Mouse (Mus musculus): Measurements from ENCODE around the gene Trib2. TPM values are rescaled to one million over a fixed set of nuclear protein-coding genes. Genes with fewer than 3 reads are reported as not detected.

Trib2 gene
- polyA plus RNA-seq (2016; fragmentation: Nextera tagmentation; extraction: Ambion mirVana) = 60.2 and 66.4 TPM in 2 replicates

GRCm38 (mm10) chr12:15816740-15817178 lies at the start of gene Trib2:
TSS of gene Trib2 (minus strand) at chr12:15816922.
- no peaks in the 10 kb centered on the region for H3K36me3 ChIP-seq
- no peaks in the 10 kb centered on the region for H3K9me3 ChIP-seq
- peak within 1 kb of the TSS; percentile 67 for H3K4me2 ChIP-seq (replicated peaks)
- H3K4me1 ChIP-seq = peaks cover 13% of the 10 kb centered on the region; the same call in 1 of the 2 replicates
- peak within 1 kb of the TSS; percentile 87 for H3K4me3 ChIP-seq
- H3K9ac ChIP-seq = peak within 1 kb of the TSS; percentile 94
- peak within 1 kb of the TSS; percentile 95 for H3K27ac ChIP-seq
- peak; percentile 89 for ATAC-seq (ENCODE audit: insufficient number of reproducible peaks, insufficient read depth, low FRiP score, low TSS enrichment)
- 1% methylated on average over 46 of the region's 50 CpGs for WGBS
- no peaks in the 10 kb centered on the region for H3K27me3 ChIP-seq

- Histone ChIP-seq H3K9ac (no peak overlapping the region), H3K4me3 (no peak overlapping the region), H3K27ac (no peak overlapping the region), H3K4me2 (replicated peaks) (no peak overlapping the region), H3K27me3 (no peaks in the 10 kb centered on the region), H3K36me3 (no peaks in the 10 kb centered on the region), H3K4me1 (no peaks in the 10 kb centered on the region), H3K9me3 (no peaks in the 10 kb centered on the region)
- 90% methylated on average over 4 of the region's 4 CpGs for WGBS
- ATAC-seq (ENCODE audit: insufficient number of reproducible peaks, insufficient read depth, low FRiP score, low TSS enrichment) = no peak
Observed at GRCm38 (mm10) chr12:15858005-15858404, 41.3 kb upstream of the Trib2 start.

GRCm38 (mm10) chr12:15855891-15856290 lies 39.2 kb upstream of the Trib2 start:
- no peaks in the 10 kb centered on the region for H3K36me3 ChIP-seq
- H3K9ac ChIP-seq = no peak overlapping the region
- no peak for ATAC-seq (ENCODE audit: insufficient number of reproducible peaks, insufficient read depth, low FRiP score, low TSS enrichment)
- H3K4me1 ChIP-seq = 0 out of 2 replicates have a peak, but pooled peaks cover 5% of the 10 kb centered on the region
- no peak overlapping the region for H3K4me2 ChIP-seq (replicated peaks)
- H3K4me3 ChIP-seq = no peak overlapping the region
- no peak overlapping the region for H3K27ac ChIP-seq
- 59% methylated on average over 5 of the region's 5 CpGs for WGBS
- H3K9me3 ChIP-seq = no peaks in the 10 kb centered on the region
- H3K27me3 ChIP-seq = no peaks in the 10 kb centered on the region

- Histone ChIP-seq H3K4me1 (0 out of 2 replicates have a peak, but pooled peaks cover 5% of the 10 kb centered on the region), H3K9ac (no peak overlapping the region), H3K27ac (no peak overlapping the region), H3K4me2 (replicated peaks) (no peak overlapping the region), H3K27me3 (no peaks in the 10 kb centered on the region), H3K4me3 (no peak overlapping the region), H3K9me3 (no peaks in the 10 kb centered on the region), H3K36me3 (no peaks in the 10 kb centered on the region)
- WGBS = 41% methylated on average over 4 of the region's 4 CpGs
- ATAC-seq (ENCODE audit: insufficient number of reproducible peaks, insufficient read depth, low FRiP score, low TSS enrichment) = no peak
Observed at GRCm38 (mm10) chr12:15852781-15853180, 36.1 kb upstream of the Trib2 start.

- no peaks in the 10 kb centered on the region for H3K9me3 ChIP-seq
- H3K27ac ChIP-seq = no peak overlapping the region
- H3K4me1 ChIP-seq = 0 out of 2 replicates have a peak, but pooled peaks cover 5% of the 10 kb centered on the region
- H3K9ac ChIP-seq = no peak overlapping the region
- no peak overlapping the region for H3K4me2 ChIP-seq (replicated peaks)
- no peaks in the 10 kb centered on the region for H3K27me3 ChIP-seq
- 80% methylated on average over 4 of the region's 4 CpGs for WGBS
- no peak for ATAC-seq (ENCODE audit: insufficient number of reproducible peaks, insufficient read depth, low FRiP score, low TSS enrichment)
- H3K4me3 ChIP-seq = no peak overlapping the region
- no peaks in the 10 kb centered on the region for H3K36me3 ChIP-seq
Observed at GRCm38 (mm10) chr12:15852031-15852430, 35.3 kb upstream of the Trib2 start.

GRCm38 (mm10) chr12:15850441-15850895 lies 33.7 kb upstream of the Trib2 start:
- Histone ChIP-seq H3K4me3 (no peak overlapping the region), H3K36me3 (no peaks in the 10 kb centered on the region), H3K9ac (no peak overlapping the region), H3K27ac (no peak overlapping the region), H3K4me2 (replicated peaks) (no peak overlapping the region), H3K27me3 (no peaks in the 10 kb centered on the region), H3K4me1 (0 out of 2 replicates have a peak, but pooled peaks cover 5% of the 10 kb centered on the region), H3K9me3 (no peaks in the 10 kb centered on the region)
- ATAC-seq (ENCODE audit: insufficient number of reproducible peaks, insufficient read depth, low FRiP score, low TSS enrichment) = no peak
- 65% methylated on average over 8 of the region's 8 CpGs for WGBS

GRCm38 (mm10) chr12:15849861-15850294 lies 33.2 kb upstream of the Trib2 start:
- H3K4me2 ChIP-seq (replicated peaks) = no peak overlapping the region
- no peaks in the 10 kb centered on the region for H3K9me3 ChIP-seq
- H3K27me3 ChIP-seq = no peaks in the 10 kb centered on the region
- 0 out of 2 replicates have a peak, but pooled peaks cover 5% of the 10 kb centered on the region for H3K4me1 ChIP-seq
- no peak overlapping the region for H3K9ac ChIP-seq
- WGBS = 72% methylated on average over 3 of the region's 3 CpGs
- H3K27ac ChIP-seq = no peak overlapping the region
- no peak for ATAC-seq (ENCODE audit: insufficient number of reproducible peaks, insufficient read depth, low FRiP score, low TSS enrichment)
- no peaks in the 10 kb centered on the region for H3K36me3 ChIP-seq
- H3K4me3 ChIP-seq = no peak overlapping the region

- no peak for ATAC-seq (ENCODE audit: insufficient number of reproducible peaks, insufficient read depth, low FRiP score, low TSS enrichment)
- H3K36me3 ChIP-seq = no peaks in the 10 kb centered on the region
- WGBS = 93% methylated on average over 3 of the region's 4 CpGs
- H3K4me2 ChIP-seq (replicated peaks) = no peak overlapping the region
- H3K4me3 ChIP-seq = no peak overlapping the region
- H3K27me3 ChIP-seq = no peaks in the 10 kb centered on the region
- H3K27ac ChIP-seq = no peak overlapping the region
- no peaks in the 10 kb centered on the region for H3K9me3 ChIP-seq
- H3K9ac ChIP-seq = no peak overlapping the region
- 0 out of 2 replicates have a peak, but pooled peaks cover 5% of the 10 kb centered on the region for H3K4me1 ChIP-seq
Observed at GRCm38 (mm10) chr12:15848391-15848790, 31.7 kb upstream of the Trib2 start.

GRCm38 (mm10) chr12:15844701-15845100 lies 28.0 kb upstream of the Trib2 start:
- H3K9me3 ChIP-seq = no peaks in the 10 kb centered on the region
- no peaks in the 10 kb centered on the region for H3K36me3 ChIP-seq
- no peak overlapping the region for H3K4me2 ChIP-seq (replicated peaks)
- H3K4me1 ChIP-seq = no peaks in the 10 kb centered on the region
- no peak for ATAC-seq (ENCODE audit: insufficient number of reproducible peaks, insufficient read depth, low FRiP score, low TSS enrichment)
- H3K9ac ChIP-seq = no peak overlapping the region
- 81% methylated on average over 3 of the region's 3 CpGs for WGBS
- no peak overlapping the region for H3K4me3 ChIP-seq
- H3K27ac ChIP-seq = no peak overlapping the region
- H3K27me3 ChIP-seq = no peaks in the 10 kb centered on the region

GRCm38 (mm10) chr12:15840864-15841557 lies 24.3 kb upstream of the Trib2 start:
- Histone ChIP-seq H3K9me3 (no peaks in the 10 kb centered on the region), H3K4me1 (no peaks in the 10 kb centered on the region), H3K4me2 (replicated peaks) (no peak overlapping the region), H3K9ac (no peak overlapping the region), H3K4me3 (no peak overlapping the region), H3K36me3 (no peaks in the 10 kb centered on the region), H3K27ac (no peak overlapping the region), H3K27me3 (no peaks in the 10 kb centered on the region)
- no peak for ATAC-seq (ENCODE audit: insufficient number of reproducible peaks, insufficient read depth, low FRiP score, low TSS enrichment)
- 92% methylated on average over 12 of the region's 12 CpGs for WGBS

- WGBS = 87% methylated on average over 2 of the region's 2 CpGs
- no peaks in the 10 kb centered on the region for H3K36me3 ChIP-seq
- H3K27ac ChIP-seq = no peak overlapping the region
- no peaks in the 10 kb centered on the region for H3K9me3 ChIP-seq
- H3K9ac ChIP-seq = no peak overlapping the region
- no peaks in the 10 kb centered on the region for H3K4me1 ChIP-seq
- H3K4me3 ChIP-seq = no peak overlapping the region
- no peak overlapping the region for H3K4me2 ChIP-seq (replicated peaks)
- H3K27me3 ChIP-seq = no peaks in the 10 kb centered on the region
- ATAC-seq (ENCODE audit: insufficient number of reproducible peaks, insufficient read depth, low FRiP score, low TSS enrichment) = no peak
Observed at GRCm38 (mm10) chr12:15838201-15838600, 21.5 kb upstream of the Trib2 start.

GRCm38 (mm10) chr12:15837566-15837965 lies 20.8 kb upstream of the Trib2 start:
- Histone ChIP-seq H3K9me3 (no peaks in the 10 kb centered on the region), H3K9ac (no peak overlapping the region), H3K4me2 (replicated peaks) (no peak overlapping the region), H3K27me3 (no peaks in the 10 kb centered on the region), H3K4me1 (no peaks in the 10 kb centered on the region), H3K27ac (no peak overlapping the region), H3K4me3 (no peak overlapping the region), H3K36me3 (no peaks in the 10 kb centered on the region)
- WGBS = 87% methylated on average over 4 of the region's 4 CpGs
- ATAC-seq (ENCODE audit: insufficient number of reproducible peaks, insufficient read depth, low FRiP score, low TSS enrichment) = no peak

Measured in embryonic facial prominence, embryonic 12.5 days (tissue).